Mouse (Mus musculus) kidney, embryonic 16.5 days (tissue): ENCODE measurements around the gene Rpl3. TPM values are rescaled to one million over a fixed set of nuclear protein-coding genes. Genes with fewer than 3 reads are reported as not detected.

ENCODE experiments used
- ATAC-seq: fragments of 200-750 bp; cut with Nextera tagmentation; 2 replicates; pipeline ENCODE4 v1.8.0; 2017; ENCODE audit warnings: moderate TSS enrichment; ENCODE audit not compliant: low FRiP score, low TSS enrichment
- H3K27ac ChIP-seq: fragments of 300-500 bp; sonication (generic); 2 replicates; pipeline ENCODE4 v1.5.1; 2014; ENCODE audit warnings: low read length
- H3K27me3 ChIP-seq: fragments of 300-500 bp; sonication (generic); 2 replicates; pipeline ENCODE4 v1.6.1; 2014; ENCODE audit warnings: low read length, control low read depth, mixed read lengths; ENCODE audit not compliant: insufficient read depth
- H3K36me3 ChIP-seq: fragments of 300-500 bp; sonication (generic); 2 replicates; pipeline ENCODE4 v1.6.1; 2014; ENCODE audit warnings: low read length, control low read depth, mixed read lengths; ENCODE audit not compliant: insufficient read depth
- H3K4me1 ChIP-seq: fragments of 300-500 bp; sonication (generic); 2 replicates; pipeline ENCODE4 v1.6.1; 2014; ENCODE audit warnings: low read length, control low read depth, mixed read lengths; ENCODE audit not compliant: insufficient read depth
- H3K4me2 ChIP-seq: fragments of 300-500 bp; sonication (generic); replicated peaks from 2 replicates; pipeline ENCODE4 v1.6.1; 2014; ENCODE audit warnings: low read depth, low read length
- H3K4me3 ChIP-seq: fragments of 300-500 bp; sonication (generic); 2 replicates; pipeline ENCODE4 v1.5.1; 2014; ENCODE audit warnings: mild to moderate bottlenecking, low read length
- H3K9ac ChIP-seq: fragments of 300-500 bp; sonication (generic); replicated peaks from 2 replicates; pipeline ENCODE4 v1.6.1; 2014; ENCODE audit warnings: low read length
- H3K9me3 ChIP-seq: fragments of 300-500 bp; sonication (generic); 2 replicates; pipeline ENCODE4 v1.6.1; 2016; ENCODE audit warnings: low read length, control low read depth
- WGBS: fragments of 180-500 bp; shearing (Covaris S2); extraction: QIAGEN DNeasy Blood & Tissue Kit; methylation state at CpG from one replicate; pipeline ENCODE4 v1.1.7; 2014; 5-methylcytosine and 5-hydroxymethylcytosine counted together
- polyA plus RNA-seq: library from polyadenylated mRNA; unstranded; fragments of >200 nt; fragmentation: Nextera tagmentation; extraction: Ambion mirVana; gene quantifications from 2 replicates; pipeline ENCODE4 v1.2.1, GENCODE M21; 2015

Gene Rpl3
- polyA plus RNA-seq: 981 and 1,131 TPM in 2 replicates

GRCm38 (mm10) chr15:80091121-80091955, at the start of gene Rpl3, which contains the start of gene Syngr1:
Rpl3 (minus strand) TSS chr15:80091868.
Syngr1 (plus strand) TSS chr15:80091334.
- ATAC-seq: peak; percentile 34; the same call in 1 of the 2 replicates
- H3K4me2 ChIP-seq: peak within 1 kb of the TSS; percentile 91
- 1% methylated on average over 81 of the region's 86 CpGs for WGBS
- peak within 1 kb of the TSS; percentile 68 for H3K4me3 ChIP-seq
- H3K9ac ChIP-seq: peak within 1 kb of the TSS; percentile 72
- H3K27ac ChIP-seq: no peak within 1 kb of the TSS
- H3K4me1 ChIP-seq: 0 out of 2 replicates have a peak, but pooled peaks cover 4% of the 10 kb centered on the region
- H3K27me3 ChIP-seq: peaks cover 52% of the 10 kb centered on the region
- no peaks in the 10 kb centered on the region for H3K36me3 ChIP-seq
- H3K9me3 ChIP-seq: no peaks in the 10 kb centered on the region; the same call in 1 of the 2 replicates

- peaks cover 3% of the 10 kb centered on the region; the same call in 1 of the 2 replicates for H3K9me3 ChIP-seq
- H3K27ac ChIP-seq: no peak overlapping the region
- H3K4me2 ChIP-seq: no peak overlapping the region
- ATAC-seq: no peak
- no peaks in the 10 kb centered on the region for H3K27me3 ChIP-seq
- peaks cover 13% of the 10 kb centered on the region for H3K36me3 ChIP-seq
- no peak overlapping the region for H3K9ac ChIP-seq
- no peaks in the 10 kb centered on the region for H3K4me1 ChIP-seq
- 95% methylated on average over 3 of the region's 3 CpGs for WGBS
- no peak overlapping the region for H3K4me3 ChIP-seq
Observed at GRCm38 (mm10) chr15:80140878-80141277, 49.2 kb upstream of the Rpl3 start.

GRCm38 (mm10) chr15:80140302-80140701, 48.6 kb upstream of the Rpl3 start:
- Histone ChIP-seq H3K4me2 (no peak overlapping the region), H3K9ac (no peak overlapping the region), H3K4me3 (no peak overlapping the region), H3K27me3 (no peaks in the 10 kb centered on the region), H3K9me3 (peaks cover 3% of the 10 kb centered on the region; the same call in 1 of the 2 replicates), H3K4me1 (no peaks in the 10 kb centered on the region), H3K36me3 (peaks cover 13% of the 10 kb centered on the region), H3K27ac (no peak overlapping the region)
- no peak for ATAC-seq
- 92% methylated on average over 2 of the region's 2 CpGs for WGBS

- Histone ChIP-seq H3K27ac (no peak overlapping the region), H3K4me2 (no peak overlapping the region), H3K36me3 (peaks cover 10% of the 10 kb centered on the region), H3K27me3 (no peaks in the 10 kb centered on the region), H3K9me3 (peaks cover 3% of the 10 kb centered on the region; the same call in 1 of the 2 replicates), H3K9ac (no peak overlapping the region), H3K4me3 (no peak overlapping the region), H3K4me1 (peaks cover 14% of the 10 kb centered on the region)
- WGBS: 54% methylated on average over 17 of the region's 17 CpGs
- no peak for ATAC-seq
Observed at GRCm38 (mm10) chr15:80137945-80138791, 46.5 kb upstream of the Rpl3 start.

GRCm38 (mm10) chr15:80136645-80137044, 45.0 kb upstream of the Rpl3 start:
- H3K4me1 ChIP-seq: peaks cover 14% of the 10 kb centered on the region
- no peak overlapping the region for H3K4me2 ChIP-seq
- H3K27me3 ChIP-seq: no peaks in the 10 kb centered on the region
- no peak overlapping the region for H3K4me3 ChIP-seq
- H3K9ac ChIP-seq: no peak overlapping the region
- 92% methylated on average over 3 of the region's 3 CpGs for WGBS
- H3K36me3 ChIP-seq: peaks cover 3% of the 10 kb centered on the region
- no peak for ATAC-seq
- no peak overlapping the region for H3K27ac ChIP-seq
- H3K9me3 ChIP-seq: no peaks in the 10 kb centered on the region

- WGBS: 85% methylated on average over 2 of the region's 2 CpGs
- Histone ChIP-seq H3K36me3 (no peaks in the 10 kb centered on the region; the same call in 1 of the 2 replicates), H3K4me2 (no peak overlapping the region), H3K9ac (0 out of 2 replicates have a peak overlapping the region, but pooled peaks have one; percentile 15), H3K27me3 (no peaks in the 10 kb centered on the region), H3K4me1 (peaks cover 14% of the 10 kb centered on the region), H3K27ac (no peak overlapping the region), H3K4me3 (no peak overlapping the region), H3K9me3 (no peaks in the 10 kb centered on the region)
- ATAC-seq: no peak
Observed at GRCm38 (mm10) chr15:80135499-80135898, 43.8 kb upstream of the Rpl3 start.

GRCm38 (mm10) chr15:80134450-80134847, 42.8 kb upstream of the Rpl3 start:
- peak overlapping the region; percentile 77 for H3K4me3 ChIP-seq
- H3K9ac ChIP-seq: peak overlapping the region; percentile 94
- no peaks in the 10 kb centered on the region; the same call in 1 of the 2 replicates for H3K36me3 ChIP-seq
- 65% methylated on average over 9 of the region's 9 CpGs for WGBS
- H3K27ac ChIP-seq: peak overlapping the region; percentile 100
- peak overlapping the region; percentile 73 for H3K4me2 ChIP-seq
- H3K9me3 ChIP-seq: no peaks in the 10 kb centered on the region
- no peaks in the 10 kb centered on the region for H3K27me3 ChIP-seq
- peaks cover 14% of the 10 kb centered on the region for H3K4me1 ChIP-seq
- ATAC-seq: no peak

GRCm38 (mm10) chr15:80133682-80134449, 42.2 kb upstream of the Rpl3 start:
- WGBS: 10% methylated on average over 14 of the region's 14 CpGs
- Histone ChIP-seq H3K9me3 (no peaks in the 10 kb centered on the region), H3K4me1 (peaks cover 14% of the 10 kb centered on the region), H3K4me2 (peak overlapping the region; percentile 73), H3K27ac (peak overlapping the region; percentile 100), H3K4me3 (peak overlapping the region; percentile 77), H3K27me3 (no peaks in the 10 kb centered on the region), H3K9ac (peak overlapping the region; percentile 94), H3K36me3 (no peaks in the 10 kb centered on the region; the same call in 1 of the 2 replicates)
- peak; percentile 35; the same call in 1 of the 2 replicates for ATAC-seq
